Mouse (Mus musculus): Measurements from ENCODE around the gene Abcb8.

- no peak for TF ChIP-seq CTCF (IDR thresholded peaks at IDR 0.05; ENCODE audit: low read depth, low read length)
- no peak for TF ChIP-seq POLR2A (IDR thresholded peaks at IDR 0.05; ENCODE audit: extremely low read depth, insufficient read depth, low read length)
Observed at GRCm38 (mm10) chr5:24404594-24405360, 11.3 kb downstream of the Abcb8 start.

Measured in liver, adult 2 months (tissue).